Mouse (Mus musculus) T-helper 2 cell (primary cell): Measurements from ENCODE around the gene Spink4.

Experiments
- in situ Hi-C: fragments of 300-600 bp; cut with MboI, MseI; formaldehyde crosslinking; loops from one replicate; pipeline ENCODE4 v1.15.1; 2025; ENCODE audit warnings: high pct_unique_total_duplicates

Spink4 gene

GRCm38 (mm10) chr4:40919785-40920184, at the start of gene Spink4:
Spink4 (plus strand) TSS chr4:40920052.
- in situ Hi-C loops, result no loop called here

GRCm38 (mm10) chr4:40870206-40870605, 49.6 kb upstream of the Spink4 start:
- in situ Hi-C loops, result no loop called here

- in situ Hi-C loops, result no loop called here
Observed at GRCm38 (mm10) chr4:40872129-40872528, 47.7 kb upstream of the Spink4 start.

- in situ Hi-C loops, result no loop called here
Observed at GRCm38 (mm10) chr4:40873320-40873719, 46.5 kb upstream of the Spink4 start.

- in situ Hi-C loops, result no loop called here
Observed at GRCm38 (mm10) chr4:40874151-40874600, 45.7 kb upstream of the Spink4 start.

GRCm38 (mm10) chr4:40874794-40875552, 44.9 kb upstream of the Spink4 start:
- in situ Hi-C loops, result no loop called here

- in situ Hi-C loops, result no loop called here
Observed at GRCm38 (mm10) chr4:40875842-40876241, 44.0 kb upstream of the Spink4 start.

- in situ Hi-C loops, result no loop called here
Observed at GRCm38 (mm10) chr4:40876814-40877371, 43.0 kb upstream of the Spink4 start.

GRCm38 (mm10) chr4:40877528-40877927, 42.3 kb upstream of the Spink4 start:
- in situ Hi-C loops, result no loop called here

- in situ Hi-C loops, result no loop called here
Observed at GRCm38 (mm10) chr4:40883200-40883599, 36.7 kb upstream of the Spink4 start.

GRCm38 (mm10) chr4:40884282-40885165, 35.3 kb upstream of the Spink4 start:
- in situ Hi-C loops, result no loop called here

GRCm38 (mm10) chr4:40885166-40885525, 34.7 kb upstream of the Spink4 start:
- in situ Hi-C loops, result no loop called here

- in situ Hi-C loops, result no loop called here
Observed at GRCm38 (mm10) chr4:40885883-40886282, 34.0 kb upstream of the Spink4 start.

- in situ Hi-C loops, result no loop called here
Observed at GRCm38 (mm10) chr4:40888839-40889238, 31.0 kb upstream of the Spink4 start.

GRCm38 (mm10) chr4:40889252-40889651, 30.6 kb upstream of the Spink4 start:
- in situ Hi-C loops, result no loop called here

- in situ Hi-C loops, result no loop called here
Observed at GRCm38 (mm10) chr4:40889983-40890382, 29.9 kb upstream of the Spink4 start.

GRCm38 (mm10) chr4:40891206-40891605, 28.6 kb upstream of the Spink4 start:
- in situ Hi-C loops, result no loop called here

- in situ Hi-C loops, result no loop called here
Observed at GRCm38 (mm10) chr4:40895118-40895517, 24.7 kb upstream of the Spink4 start.

- in situ Hi-C loops, result no loop called here
Observed at GRCm38 (mm10) chr4:40895646-40896045, 24.2 kb upstream of the Spink4 start.

- in situ Hi-C loops, result no loop called here
Observed at GRCm38 (mm10) chr4:40898476-40899044, 21.3 kb upstream of the Spink4 start.

GRCm38 (mm10) chr4:40899264-40899663, 20.6 kb upstream of the Spink4 start:
- in situ Hi-C loops, result no loop called here

- in situ Hi-C loops, result no loop called here
Observed at GRCm38 (mm10) chr4:40900071-40900470, 19.8 kb upstream of the Spink4 start.
